Mouse (Mus musculus): ENCODE results near the gene Fbln1. TPM values are rescaled to one million over a fixed set of nuclear protein-coding genes. Genes with fewer than 3 reads are reported as not detected.

Fbln1 gene
- polyA plus RNA-seq (2015; fragmentation: Nextera tagmentation; extraction: Ambion mirVana) = 55.3 and 58.2 TPM in 2 replicates

GRCm38 (mm10) chr15:85205792-85206702 lies at the start of gene Fbln1:
Gene Fbln1, plus strand, starts transcription at chr15:85205949.

GRCm38 (mm10) chr15:85335671-85336300 lies 130.0 kb downstream of the Fbln1 start, which contains the start of gene Atxn10:
Gene Atxn10, plus strand, starts transcription at chr15:85336245.

Other genes with a start within 250 kb of the Fbln1 start
- gene 5031439G07Rik, start 217.4 kb upstream of the Fbln1 start, polyA plus RNA-seq (2015; fragmentation: Nextera tagmentation; extraction: Ambion mirVana) = 4.3 and 6.4 TPM in 2 replicates
- gene Upk3a, start 188.8 kb upstream of the Fbln1 start, polyA plus RNA-seq (2015; fragmentation: Nextera tagmentation; extraction: Ambion mirVana) = not detected in 2 replicates
- 8.6 and 10.0 TPM in 2 replicates for gene Fam118a, start 177.0 kb upstream of the Fbln1 start, polyA plus RNA-seq (2015; fragmentation: Nextera tagmentation; extraction: Ambion mirVana)
- gene Smc1b, start 74.0 kb upstream of the Fbln1 start, polyA plus RNA-seq (2015; fragmentation: Nextera tagmentation; extraction: Ambion mirVana) = 0.12 and 0.22 TPM in 2 replicates
- gene Ribc2, start 73.9 kb upstream of the Fbln1 start, polyA plus RNA-seq (2015; fragmentation: Nextera tagmentation; extraction: Ambion mirVana) = not detected in 2 replicates
- 112 and 121 TPM in 2 replicates for gene Atxn10, start 130.3 kb downstream of the Fbln1 start, polyA plus RNA-seq (2015; fragmentation: Nextera tagmentation; extraction: Ambion mirVana)